Mouse (Mus musculus) mouse embryonic stem cell (cell line): ENCODE results near the gene Dcn.

ENCODE experiments used
- in situ Hi-C, 2 experiments: fragments of 300-500 bp; cut with MboI; formaldehyde crosslinking; loops; 1 replicate in 1 of 2; 3 replicates in 1 of 2; pipeline ENCODE4 v1.14.3; 2019 to 2020; ENCODE audit warnings: low sequenced_read_pairs in 2 of 2, low pct_unique_long_range_greater_than_20kb in 1 of 2, mixed read lengths in 1 of 2; ENCODE audit not compliant: unreplicated experiment in 1 of 2

The Dcn gene

GRCm38 (mm10) chr10:97535697-97536096 lies 56.3 kb downstream of the Dcn start:
- in situ Hi-C loops: no loop called here

- in situ Hi-C loops: no loop called here
These were observed 57.5 kb downstream of the Dcn start for GRCm38 (mm10) chr10:97536921-97537320.

GRCm38 (mm10) chr10:97538202-97538601 lies 58.8 kb downstream of the Dcn start:
- in situ Hi-C loops: no loop called here

- in situ Hi-C loops: no loop called here
These were observed 68.3 kb downstream of the Dcn start for GRCm38 (mm10) chr10:97547740-97548139.

GRCm38 (mm10) chr10:97564957-97565856 lies 85.8 kb downstream of the Dcn start, which contains the start of gene Lum:
TSS of gene Lum (plus strand) at chr10:97565128.
- in situ Hi-C loops: no loop called here

GRCm38 (mm10) chr10:97567489-97568135 lies 88.2 kb downstream of the Dcn start:
- in situ Hi-C loops: no loop called here
